Mouse (Mus musculus) urinary bladder, postnatal 36 days (tissue): ENCODE measurements at regions not wholly inside any gene's neighbourhood (a gene's known extent, or its start where the extent isn't known, plus 50 kb on each side); places are given as distances from the start of the nearest gene placed in this dataset.

Source experiments
- DNase-seq, 2 experiments: peaks; one replicate each; pipeline ENCODE4 v3.0.0; 2022; ENCODE audit warnings: low spot score in 2 of 2, mixed read lengths in 1 of 2

- DNase-seq, result no peak
Observed at GRCm38 (mm10) chr10:117556027-117556789, 73.1 kb upstream of the Cpm start.

GRCm38 (mm10) chr10:117555542-117555941 lies 73.8 kb upstream of the Cpm start:
- DNase-seq, result no peak

- DNase-seq, result no peak
Observed at GRCm38 (mm10) chr10:117555044-117555443, 74.3 kb upstream of the Cpm start.

- DNase-seq, result no peak
Observed at GRCm38 (mm10) chr10:117554533-117554932, 74.8 kb upstream of the Cpm start.

- no peak for DNase-seq
Observed at GRCm38 (mm10) chr10:117553211-117554186, 75.8 kb upstream of the Cpm start.

GRCm38 (mm10) chr10:117552049-117552652 lies 77.1 kb upstream of the Cpm start:
- DNase-seq, result no peak

GRCm38 (mm10) chr10:117551234-117552048 lies 77.9 kb upstream of the Cpm start:
- DNase-seq, result no peak

GRCm38 (mm10) chr10:117549854-117550605 lies 79.3 kb upstream of the Cpm start:
- DNase-seq, result no peak

- no peak for DNase-seq
Observed at GRCm38 (mm10) chr10:117549506-117549830, 79.8 kb upstream of the Cpm start.

GRCm38 (mm10) chr10:117548775-117549505 lies 80.4 kb upstream of the Cpm start:
- DNase-seq, result no peak

- no peak for DNase-seq
Observed at GRCm38 (mm10) chr10:117548262-117548661, 81.0 kb upstream of the Cpm start.

- DNase-seq, result no peak
Observed at GRCm38 (mm10) chr10:117547275-117547674, 82.0 kb upstream of the Cpm start.

GRCm38 (mm10) chr10:117545842-117546631 lies 83.3 kb upstream of the Cpm start:
- DNase-seq, result no peak

- no peak for DNase-seq
Observed at GRCm38 (mm10) chr10:117544680-117545546, 84.4 kb upstream of the Cpm start.

GRCm38 (mm10) chr10:117543995-117544679 lies 85.2 kb upstream of the Cpm start:
- DNase-seq, result no peak

GRCm38 (mm10) chr10:117543696-117543950 lies 85.7 kb upstream of the Cpm start:
- DNase-seq, result no peak

GRCm38 (mm10) chr10:117542886-117543695 lies 86.2 kb upstream of the Cpm start:
- DNase-seq, result no peak
